Mouse (Mus musculus) kidney, adult 2 months (tissue): ENCODE measurements around the gene Gcnt7. TPM values are rescaled to one million over a fixed set of nuclear protein-coding genes. Genes with fewer than 3 reads are reported as not detected.

Source experiments
- DNase-seq: peaks from one replicate; pipeline ENCODE4 v3.0.0; 2021
- H3K27ac ChIP-seq: fragments of 200-500 bp; 2 replicates; pipeline ENCODE4 v1.5.1; 2012; ENCODE audit warnings: low read depth, low read length, control low read depth, inconsistent platforms; ENCODE audit not compliant: insufficient read depth
- H3K27me3 ChIP-seq: fragments of 200-500 bp; replicated peaks from 2 replicates; pipeline ENCODE4 v1.6.1; 2012; ENCODE audit warnings: mild to moderate bottlenecking, moderate library complexity, low read length, inconsistent platforms; ENCODE audit not compliant: control insufficient read depth, insufficient read depth
- H3K36me3 ChIP-seq: fragments of 200-500 bp; 2 replicates; pipeline ENCODE4 v1.6.1; 2012; ENCODE audit warnings: mild to moderate bottlenecking, moderate library complexity, low read length, inconsistent platforms; ENCODE audit not compliant: control insufficient read depth, insufficient read depth
- H3K4me1 ChIP-seq: fragments of 200-500 bp; 2 replicates; pipeline ENCODE4 v1.6.1; 2011; ENCODE audit warnings: low read length; ENCODE audit not compliant: control insufficient read depth, insufficient read depth
- H3K4me3 ChIP-seq: fragments of 200-500 bp; 2 replicates; pipeline ENCODE4 v1.5.1; 2011; ENCODE audit warnings: mild to moderate bottlenecking, low read depth, low read length, control low read depth; ENCODE audit not compliant: insufficient read depth
- CTCF ChIP-seq: fragments of 200-500 bp; conservative IDR thresholded peaks from 2 replicates; pipeline ENCODE4 v1.5.1; 2011; ENCODE audit warnings: low read depth, mild to moderate bottlenecking, control low read depth, low read length, moderate library complexity, mixed read lengths; ENCODE audit not compliant: insufficient read depth, insufficient read length
- POLR2A ChIP-seq: fragments of 200-500 bp; IDR thresholded peaks from one replicate; pipeline ENCODE4 v1.6.1; 2011; ENCODE audit warnings: low read depth, low read length, control low read depth
- WGBS: fragments of 180-500 bp; shearing (Covaris S2); methylation state at CpG from one replicate; pipeline ENCODE4 v1.1.7; 2018; 5-methylcytosine and 5-hydroxymethylcytosine counted together
- polyA plus RNA-seq: library from polyadenylated mRNA; depleted of rRNA; stranded (reverse); fragments of >200 nt; gene quantifications from 2 replicates; pipeline ENCODE4 v1.2.3, GENCODE M21; 2012

Gcnt7 gene
- polyA plus RNA-seq, 1 experiment, result not detected

GRCm38 (mm10) chr2:172441176-172441575, 17.2 kb downstream of the Gcnt7 start:
- Histone ChIP-seq H3K27me3 (no peaks in the 10 kb centered on the region), H3K36me3 (no peaks in the 10 kb centered on the region), H3K4me1 (peaks cover 9% of the 10 kb centered on the region; the same call in 1 of the 2 replicates), H3K4me3 (peak overlapping the region; percentile 94), H3K27ac (no peak overlapping the region)
- peak; percentile 46 for DNase-seq
- TF ChIP-seq POLR2A (no peak), CTCF (no peak)
- WGBS, result 24% methylated on average over 6 of the region's 6 CpGs

DNA sequence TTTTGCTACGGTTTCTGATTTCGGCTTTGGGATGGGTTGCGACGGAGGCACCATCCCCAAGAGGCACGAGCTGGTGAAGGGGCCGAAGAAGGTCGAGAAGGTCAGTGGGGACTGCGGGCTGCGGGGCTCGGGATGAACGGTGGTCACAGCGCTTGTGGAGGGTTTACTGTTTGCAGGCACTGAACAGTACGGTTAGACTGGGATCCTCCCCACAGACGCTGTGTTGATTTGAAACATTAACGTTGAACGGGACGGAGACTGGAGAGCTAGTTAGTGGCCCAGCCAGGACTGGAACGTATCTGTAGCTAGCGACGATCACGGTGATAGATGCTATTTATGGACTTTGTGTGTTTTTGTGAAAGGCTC, 17.8 kb downstream of the Gcnt7 start:
- Histone ChIP-seq H3K27ac (peak overlapping the region; percentile 11), H3K4me1 (peaks cover 9% of the 10 kb centered on the region; the same call in 1 of the 2 replicates), H3K4me3 (peak overlapping the region; percentile 94), H3K36me3 (no peaks in the 10 kb centered on the region), H3K27me3 (no peaks in the 10 kb centered on the region)
- WGBS, result under 1% methylated on average over 21 of the region's 21 CpGs
- DNase-seq, result no peak
- TF ChIP-seq CTCF, result no peak
- no peak for TF ChIP-seq POLR2A

DNA sequence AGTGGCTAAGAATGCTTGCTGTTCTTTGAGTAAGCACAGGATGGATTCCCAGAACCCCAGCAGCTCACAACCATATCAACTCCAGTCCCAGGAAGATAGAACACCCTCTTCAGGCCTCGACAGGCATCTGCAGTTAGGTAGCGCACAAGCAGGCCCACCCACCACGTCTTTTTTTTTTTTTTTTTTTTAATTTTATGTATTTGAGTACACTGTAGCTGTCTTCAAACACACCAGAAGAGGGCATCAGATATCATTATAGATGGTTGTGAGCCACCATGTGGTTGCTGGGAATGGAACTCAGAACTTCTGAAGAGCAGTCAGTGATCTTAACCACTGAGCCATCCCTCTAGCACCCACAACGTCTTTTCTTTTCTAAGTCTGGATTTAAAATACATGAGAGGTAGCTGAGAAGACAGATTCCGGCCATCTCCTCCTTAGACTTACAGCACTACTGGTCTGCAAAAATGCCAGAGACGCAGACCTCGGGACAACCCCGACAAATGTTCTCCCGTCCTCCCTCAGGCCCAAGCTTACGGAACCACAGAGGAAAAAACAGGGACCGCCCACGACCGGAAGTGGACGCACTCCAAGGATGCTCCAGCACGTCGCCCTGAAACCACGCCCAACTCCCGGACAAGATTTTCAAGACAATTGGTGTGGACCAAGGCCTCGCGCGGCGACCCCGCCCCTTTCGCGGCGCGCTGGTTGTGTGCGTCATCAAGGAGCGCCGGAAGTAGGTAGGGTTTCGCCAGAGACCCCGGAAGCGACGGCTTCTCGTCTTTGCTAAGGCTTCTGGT, 18.4 kb downstream of the Gcnt7 start, which contains the start of gene Rtf2:
Gene Rtf2, plus strand, starts transcription at position 714 of the 797 bp plus-strand sequence.
- Histone ChIP-seq H3K27me3 (no peaks in the 10 kb centered on the region), H3K4me1 (peaks cover 9% of the 10 kb centered on the region; the same call in 1 of the 2 replicates), H3K4me3 (peak within 1 kb of the TSS; percentile 94), H3K36me3 (no peaks in the 10 kb centered on the region), H3K27ac (peak within 1 kb of the TSS; percentile 11)
- no peak for TF ChIP-seq POLR2A
- TF ChIP-seq CTCF, result no peak
- DNase-seq, result peak; percentile 100
- WGBS, result 2% methylated on average over 35 of the region's 35 CpGs

GRCm38 (mm10) chr2:172437371-172437952, 20.9 kb downstream of the Gcnt7 start:
- H3K27ac ChIP-seq, result no peak overlapping the region

GRCm38 (mm10) chr2:172433746-172434145, 24.6 kb downstream of the Gcnt7 start:
- H3K27me3 ChIP-seq, result no peaks in the 10 kb centered on the region
- no peak overlapping the region for H3K4me3 ChIP-seq
- TF ChIP-seq CTCF, result no peak
- no peak for TF ChIP-seq POLR2A
- DNase-seq, result no peak
- no peaks in the 10 kb centered on the region for H3K4me1 ChIP-seq
- H3K27ac ChIP-seq, result no peak overlapping the region
- WGBS, result 45% methylated on average over 5 of the region's 5 CpGs
- no peaks in the 10 kb centered on the region for H3K36me3 ChIP-seq

More at GRCm38 (mm10) chr2:172437371-172437952, 20.9 kb downstream of the Gcnt7 start:
- 58% methylated on average over 16 of the region's 16 CpGs for WGBS
- H3K27me3 ChIP-seq, result no peaks in the 10 kb centered on the region
- peak; percentile 9 for DNase-seq
- no peaks in the 10 kb centered on the region for H3K36me3 ChIP-seq
- peaks cover 9% of the 10 kb centered on the region; the same call in 1 of the 2 replicates for H3K4me1 ChIP-seq
- TF ChIP-seq POLR2A (no peak), CTCF (no peak)
- no peak overlapping the region for H3K4me3 ChIP-seq

DNA sequence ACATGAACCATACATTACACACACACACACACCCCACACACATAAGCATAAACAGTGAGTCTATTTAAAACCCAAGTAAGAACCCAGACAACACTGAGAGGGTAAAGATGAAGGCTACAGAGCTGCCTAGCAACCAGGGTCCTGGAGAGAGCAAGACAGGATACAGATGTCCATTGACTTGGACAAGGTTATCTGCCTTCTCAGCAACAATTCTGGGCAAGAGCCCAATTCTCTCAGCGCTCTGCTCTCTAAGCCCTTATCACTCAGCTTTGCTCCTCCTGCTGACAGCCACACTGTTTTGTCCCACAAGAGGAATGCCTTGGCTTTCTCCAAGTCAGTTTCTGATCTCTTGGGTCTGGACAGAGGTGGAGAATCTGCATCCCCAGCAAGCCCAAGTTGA, 27.8 kb downstream of the Gcnt7 start:
- Histone ChIP-seq H3K4me3 (no peak overlapping the region), H3K27me3 (no peaks in the 10 kb centered on the region), H3K4me1 (no peaks in the 10 kb centered on the region), H3K27ac (no peak overlapping the region), H3K36me3 (no peaks in the 10 kb centered on the region)
- peak; percentile 32 for DNase-seq
- TF ChIP-seq CTCF, result no peak
- no peak for TF ChIP-seq POLR2A
- 24% methylated on average over 1 of the region's 1 CpGs for WGBS

- Histone ChIP-seq H3K27me3 (no peaks in the 10 kb centered on the region), H3K36me3 (no peaks in the 10 kb centered on the region), H3K4me1 (no peaks in the 10 kb centered on the region), H3K4me3 (no peak overlapping the region), H3K27ac (no peak overlapping the region)
- WGBS, result 82% methylated on average over 5 of the region's 5 CpGs
- TF ChIP-seq CTCF, result no peak
- no peak for TF ChIP-seq POLR2A
- DNase-seq, result no peak
These were observed 40.2 kb downstream of the Gcnt7 start for GRCm38 (mm10) chr2:172418208-172418607.
